Mouse (Mus musculus): ENCODE measurements around the gene Cd27. TPM values are rescaled to one million over a fixed set of nuclear protein-coding genes. Genes with fewer than 3 reads are reported as not detected.

Gene Cd27
- polyA plus RNA-seq, 1 experiment, result 0.23 TPM

DNA sequence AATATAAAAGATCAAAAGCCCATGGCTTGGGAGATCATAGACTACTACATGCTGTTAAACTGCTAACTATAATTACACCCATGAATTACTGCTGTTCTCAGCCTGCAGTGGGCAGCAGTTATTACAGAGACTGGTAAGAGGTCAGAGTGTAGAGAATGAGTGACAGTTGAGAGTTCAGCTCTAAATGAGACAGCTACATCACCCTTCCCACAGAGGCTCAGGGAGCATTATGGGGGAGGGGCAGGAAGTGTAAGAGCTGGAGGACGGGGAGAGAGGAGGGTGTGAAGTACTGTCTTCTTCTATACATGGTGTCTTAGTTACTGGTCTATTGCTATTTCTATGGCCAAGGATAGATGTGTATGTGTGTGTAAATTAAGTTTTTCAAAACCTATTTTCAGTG is 7.7 kb upstream of the Cd27 start:
- TF ChIP-seq CTCF (IDR thresholded peaks at IDR 0.05; ENCODE audit: control insufficient read depth, insufficient read depth, insufficient replicate concordance, low read depth, low read length) (no peak), POLR2A (IDR thresholded peaks at IDR 0.05; ENCODE audit: control insufficient read depth, low read depth, low read length) (no peak)
- H3K27me3 ChIP-seq (ENCODE audit: control insufficient read depth, insufficient read depth, low read length), result no peaks in the 10 kb centered on the region
- no peaks in the 10 kb centered on the region for H3K36me3 ChIP-seq (ENCODE audit: control insufficient read depth, insufficient read depth, low read length)
- H3K4me3 ChIP-seq (ENCODE audit: control insufficient read depth, low read depth, low read length), result no peak overlapping the region
- H3K4me1 ChIP-seq (ENCODE audit: control insufficient read depth, insufficient read depth, low read length), result no peaks in the 10 kb centered on the region
- no peak overlapping the region for H3K27ac ChIP-seq (ENCODE audit: control insufficient read depth, insufficient read depth, low read depth, low read length)

DNA sequence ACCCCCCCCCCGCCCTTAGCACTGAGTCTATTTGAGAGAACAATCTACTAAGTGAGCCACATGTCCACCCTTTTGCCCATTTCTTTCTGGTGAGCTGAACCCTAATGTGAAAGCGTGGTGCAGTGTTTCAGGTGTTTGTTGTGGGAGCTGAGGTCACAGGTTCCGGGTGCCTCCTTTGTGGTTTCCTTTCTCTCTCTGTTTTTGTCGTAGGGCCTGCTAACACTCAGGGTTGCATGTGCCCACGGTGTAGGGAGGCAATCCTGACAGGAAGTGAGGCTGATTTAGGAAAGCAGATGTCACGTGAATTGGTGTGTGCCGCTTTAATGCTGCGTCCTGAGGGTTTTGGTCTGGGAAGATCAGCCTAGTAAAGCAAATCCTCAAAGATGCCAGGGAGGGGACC is 4.8 kb upstream of the Cd27 start:
- Histone ChIP-seq H3K27ac (ENCODE audit: control insufficient read depth, insufficient read depth, low read depth, low read length) (no peak overlapping the region), H3K27me3 (ENCODE audit: control insufficient read depth, insufficient read depth, low read length) (no peaks in the 10 kb centered on the region), H3K36me3 (ENCODE audit: control insufficient read depth, insufficient read depth, low read length) (no peaks in the 10 kb centered on the region), H3K4me1 (ENCODE audit: control insufficient read depth, insufficient read depth, low read length) (no peaks in the 10 kb centered on the region), H3K4me3 (ENCODE audit: control insufficient read depth, low read depth, low read length) (no peak overlapping the region)
- TF ChIP-seq POLR2A (IDR thresholded peaks at IDR 0.05; ENCODE audit: control insufficient read depth, low read depth, low read length) (no peak), CTCF (IDR thresholded peaks at IDR 0.05; ENCODE audit: control insufficient read depth, insufficient read depth, insufficient replicate concordance, low read depth, low read length) (no peak)

DNA sequence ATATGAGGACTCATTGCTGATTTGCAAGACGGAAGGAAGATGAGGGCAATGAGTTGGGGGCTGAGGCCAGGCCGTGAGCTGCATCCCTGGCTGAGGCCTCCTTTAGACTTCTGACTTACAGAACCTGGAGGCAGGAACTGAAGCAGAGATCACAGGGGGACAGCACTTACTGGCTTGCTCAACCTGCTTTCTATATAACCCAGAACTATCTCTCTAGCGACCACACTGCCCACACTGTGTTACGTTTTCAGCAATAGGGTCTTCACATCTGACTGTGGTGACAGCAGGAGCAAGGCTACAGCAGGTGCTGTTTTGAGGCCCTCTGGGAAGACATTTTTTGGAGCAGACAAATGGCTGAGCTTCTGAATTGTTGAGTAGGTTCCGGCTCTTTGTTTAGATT is 3.8 kb upstream of the Cd27 start:
- H3K4me3 ChIP-seq (ENCODE audit: control insufficient read depth, low read depth, low read length), result no peak overlapping the region
- H3K27ac ChIP-seq (ENCODE audit: control insufficient read depth, insufficient read depth, low read depth, low read length), result no peak overlapping the region
- H3K27me3 ChIP-seq (ENCODE audit: control insufficient read depth, insufficient read depth, low read length), result no peaks in the 10 kb centered on the region
- H3K4me1 ChIP-seq (ENCODE audit: control insufficient read depth, insufficient read depth, low read length), result no peaks in the 10 kb centered on the region; the same call in 1 of the 2 replicates
- no peak for TF ChIP-seq POLR2A (IDR thresholded peaks at IDR 0.05; ENCODE audit: control insufficient read depth, low read depth, low read length)
- TF ChIP-seq CTCF (IDR thresholded peaks at IDR 0.05; ENCODE audit: control insufficient read depth, insufficient read depth, insufficient replicate concordance, low read depth, low read length), result no peak
- H3K36me3 ChIP-seq (ENCODE audit: control insufficient read depth, insufficient read depth, low read length), result no peaks in the 10 kb centered on the region

DNA sequence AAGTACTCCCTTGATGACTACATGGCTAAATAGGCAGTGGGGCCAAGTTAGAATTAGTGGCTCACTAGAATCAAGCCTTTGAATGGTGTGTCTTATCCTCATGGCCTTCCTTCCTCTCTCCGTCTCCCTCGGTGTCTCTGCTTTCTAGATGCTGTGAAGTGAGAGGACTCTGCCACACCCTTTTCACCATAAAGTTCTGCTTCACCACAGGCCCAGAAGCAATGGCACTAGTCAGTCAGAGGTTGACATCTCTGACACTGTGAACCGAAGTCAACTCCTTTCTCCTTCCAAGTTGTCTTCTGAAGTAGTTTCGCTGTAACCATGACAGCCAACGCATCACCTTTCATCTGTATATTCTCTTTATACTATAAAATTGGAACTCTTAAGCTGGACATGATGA is 2.7 kb upstream of the Cd27 start:
- no peak overlapping the region for H3K27ac ChIP-seq (ENCODE audit: control insufficient read depth, insufficient read depth, low read depth, low read length)
- TF ChIP-seq CTCF (IDR thresholded peaks at IDR 0.05; ENCODE audit: control insufficient read depth, insufficient read depth, insufficient replicate concordance, low read depth, low read length), result no peak
- H3K4me3 ChIP-seq (ENCODE audit: control insufficient read depth, low read depth, low read length), result no peak overlapping the region
- no peaks in the 10 kb centered on the region for H3K36me3 ChIP-seq (ENCODE audit: control insufficient read depth, insufficient read depth, low read length)
- no peaks in the 10 kb centered on the region for H3K27me3 ChIP-seq (ENCODE audit: control insufficient read depth, insufficient read depth, low read length)
- H3K4me1 ChIP-seq (ENCODE audit: control insufficient read depth, insufficient read depth, low read length), result no peaks in the 10 kb centered on the region; the same call in 1 of the 2 replicates

DNA sequence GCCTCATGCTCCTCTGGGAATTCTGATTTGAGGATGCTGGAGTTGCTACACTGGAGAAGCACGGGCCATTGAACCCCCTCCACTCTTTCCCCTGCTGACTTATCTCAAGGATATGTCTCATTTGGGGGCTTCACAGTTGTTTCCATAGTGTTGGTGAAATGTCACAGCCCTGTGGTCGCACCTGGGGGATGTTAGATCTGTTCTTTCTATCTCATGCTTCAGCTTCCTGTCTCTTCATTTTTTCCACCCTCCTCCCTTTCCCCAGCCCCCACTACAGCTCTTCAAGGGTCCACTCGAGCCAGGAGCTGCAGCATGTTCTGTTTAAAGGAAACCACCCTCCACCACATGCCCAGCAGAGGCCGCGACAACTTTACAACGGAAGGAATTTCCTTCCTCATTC is 1.6 kb upstream of the Cd27 start:
- Histone ChIP-seq H3K4me3 (ENCODE audit: control insufficient read depth, low read depth, low read length) (no peak overlapping the region), H3K27ac (ENCODE audit: control insufficient read depth, insufficient read depth, low read depth, low read length) (no peak overlapping the region), H3K27me3 (ENCODE audit: control insufficient read depth, insufficient read depth, low read length) (no peaks in the 10 kb centered on the region), H3K4me1 (ENCODE audit: control insufficient read depth, insufficient read depth, low read length) (no peaks in the 10 kb centered on the region; the same call in none of the 2 replicates), H3K36me3 (ENCODE audit: control insufficient read depth, insufficient read depth, low read length) (no peaks in the 10 kb centered on the region)
- TF ChIP-seq CTCF (IDR thresholded peaks at IDR 0.05; ENCODE audit: control insufficient read depth, insufficient read depth, insufficient replicate concordance, low read depth, low read length), result no peak
- no peak for TF ChIP-seq POLR2A (IDR thresholded peaks at IDR 0.05; ENCODE audit: control insufficient read depth, low read depth, low read length)

DNA sequence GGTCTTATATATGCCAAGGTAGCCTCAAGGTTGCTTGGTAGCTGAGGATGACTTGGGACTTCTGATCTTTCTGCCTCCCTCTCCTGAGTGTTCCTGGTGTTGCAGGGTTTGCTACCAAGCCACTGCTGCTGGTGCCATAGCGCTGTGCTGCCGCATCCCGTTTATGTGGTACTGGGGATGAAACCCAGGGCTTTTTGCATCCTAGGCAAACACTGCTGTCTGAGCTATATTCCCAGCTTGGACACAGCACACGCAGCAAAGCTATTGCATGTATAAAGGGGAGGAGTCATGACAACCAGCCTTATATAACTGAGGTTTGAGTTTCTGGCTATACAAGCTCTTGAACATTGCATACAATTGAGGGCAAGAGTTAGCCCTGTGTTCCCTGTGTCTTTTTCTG is 611 bp upstream of the Cd27 start:
- no peak overlapping the region for H3K4me3 ChIP-seq (ENCODE audit: control insufficient read depth, low read depth, low read length)
- H3K4me1 ChIP-seq (ENCODE audit: control insufficient read depth, insufficient read depth, low read length), result no peaks in the 10 kb centered on the region; the same call in none of the 2 replicates
- TF ChIP-seq CTCF (IDR thresholded peaks at IDR 0.05; ENCODE audit: control insufficient read depth, insufficient read depth, insufficient replicate concordance, low read depth, low read length) (no peak), POLR2A (IDR thresholded peaks at IDR 0.05; ENCODE audit: control insufficient read depth, low read depth, low read length) (no peak)
- H3K27me3 ChIP-seq (ENCODE audit: control insufficient read depth, insufficient read depth, low read length), result no peaks in the 10 kb centered on the region
- no peaks in the 10 kb centered on the region for H3K36me3 ChIP-seq (ENCODE audit: control insufficient read depth, insufficient read depth, low read length)
- no peak overlapping the region for H3K27ac ChIP-seq (ENCODE audit: control insufficient read depth, insufficient read depth, low read depth, low read length)

DNA sequence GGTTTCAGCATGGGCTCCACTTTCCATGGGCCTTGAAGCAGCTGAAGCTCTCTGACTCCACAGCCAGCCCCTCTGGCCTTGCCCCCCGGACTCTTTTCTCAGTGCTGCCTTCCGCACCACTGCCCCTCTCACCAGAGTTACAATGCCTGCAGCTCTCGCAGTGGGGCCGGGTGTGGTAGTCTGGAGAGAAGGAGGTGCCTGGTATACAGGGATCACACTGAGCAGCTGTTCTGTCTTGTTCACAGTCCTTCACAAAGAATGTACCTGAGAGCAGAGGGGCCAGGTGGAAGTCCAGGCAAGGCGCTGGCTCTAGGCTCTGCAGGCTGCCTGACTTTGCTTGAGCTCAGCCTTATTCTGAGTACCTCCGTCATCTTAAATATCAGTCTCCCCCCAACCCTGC is 469 bp downstream of the Cd27 start:
- H3K4me3 ChIP-seq (ENCODE audit: control insufficient read depth, low read depth, low read length), result no peak overlapping the region
- no peaks in the 10 kb centered on the region for H3K36me3 ChIP-seq (ENCODE audit: control insufficient read depth, insufficient read depth, low read length)
- peaks cover 4% of the 10 kb centered on the region for H3K4me1 ChIP-seq (ENCODE audit: control insufficient read depth, insufficient read depth, low read length)
- no peaks in the 10 kb centered on the region for H3K27me3 ChIP-seq (ENCODE audit: control insufficient read depth, insufficient read depth, low read length)
- TF ChIP-seq CTCF (IDR thresholded peaks at IDR 0.05; ENCODE audit: control insufficient read depth, insufficient read depth, insufficient replicate concordance, low read depth, low read length) (no peak), POLR2A (IDR thresholded peaks at IDR 0.05; ENCODE audit: control insufficient read depth, low read depth, low read length) (no peak)
- no peak overlapping the region for H3K27ac ChIP-seq (ENCODE audit: control insufficient read depth, insufficient read depth, low read depth, low read length)

DNA sequence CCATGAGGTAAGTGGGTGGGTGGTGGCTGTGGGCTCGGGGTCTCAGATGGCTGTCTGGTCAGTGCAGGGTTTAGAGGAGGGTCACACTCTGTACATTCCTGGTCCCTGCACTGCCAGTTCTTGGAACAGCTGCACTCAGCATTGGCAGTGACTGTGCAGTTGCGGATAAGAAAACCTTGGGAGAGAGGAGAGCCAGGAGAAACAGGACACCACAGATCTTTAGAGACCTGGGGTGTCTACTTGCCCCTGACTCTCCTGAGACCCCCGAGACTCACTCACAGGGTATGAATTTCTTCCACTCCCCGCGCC is 2.3 kb downstream of the Cd27 start:
- peaks cover 8% of the 10 kb centered on the region for H3K4me1 ChIP-seq (ENCODE audit: control insufficient read depth, insufficient read depth, low read length)
- H3K36me3 ChIP-seq (ENCODE audit: control insufficient read depth, insufficient read depth, low read length), result no peaks in the 10 kb centered on the region
- TF ChIP-seq POLR2A (IDR thresholded peaks at IDR 0.05; ENCODE audit: control insufficient read depth, low read depth, low read length) (no peak), CTCF (IDR thresholded peaks at IDR 0.05; ENCODE audit: control insufficient read depth, insufficient read depth, insufficient replicate concordance, low read depth, low read length) (no peak)
- H3K27ac ChIP-seq (ENCODE audit: control insufficient read depth, insufficient read depth, low read depth, low read length), result no peak overlapping the region
- peak overlapping the region; percentile 1 for H3K4me3 ChIP-seq (ENCODE audit: control insufficient read depth, low read depth, low read length)
- no peaks in the 10 kb centered on the region for H3K27me3 ChIP-seq (ENCODE audit: control insufficient read depth, insufficient read depth, low read length)
